Mouse (Mus musculus): Measurements from ENCODE around the gene Olfr1045. TPM values are rescaled to one million over a fixed set of nuclear protein-coding genes. Genes with fewer than 3 reads are reported as not detected.

Gene Olfr1045
- polyA plus RNA-seq, 1 experiment from 2014 or later: not detected

- H3K36me3 ChIP-seq (ENCODE audit: control insufficient read depth, insufficient read depth, low read length): no peaks in the 10 kb centered on the region
- no peak within 1 kb of the TSS for H3K9ac ChIP-seq (replicated peaks; ENCODE audit: low read depth, low read length)
- no peak within 1 kb of the TSS for H3K27ac ChIP-seq (ENCODE audit: low read depth, low read length)
- H3K4me3 ChIP-seq (ENCODE audit: low read depth, low read length): no peak within 1 kb of the TSS
- ATAC-seq (ENCODE audit: low read depth): no peak
- no peaks in the 10 kb centered on the region for H3K9me3 ChIP-seq (ENCODE audit: control insufficient read depth, low read length)
- no peaks in the 10 kb centered on the region for H3K27me3 ChIP-seq (ENCODE audit: control insufficient read depth, insufficient read depth, low read length)
- 95% methylated on average over 2 of the region's 2 CpGs for WGBS
- H3K4me2 ChIP-seq (ENCODE audit: low read depth, low read length): no peak within 1 kb of the TSS
- H3K4me1 ChIP-seq (ENCODE audit: control insufficient read depth, insufficient read depth, low read length): no peaks in the 10 kb centered on the region
These were observed 35.4 kb downstream of the Olfr1045 start, which contains the start of gene Olfr1043 for GRCm38 (mm10) chr2:86167422-86167821. Olfr1043 (minus strand) TSS chr2:86167522.

- Histone ChIP-seq H3K9me3 (ENCODE audit: control insufficient read depth, low read length) (no peaks in the 10 kb centered on the region), H3K27ac (ENCODE audit: low read depth, low read length) (no peak within 1 kb of the TSS), H3K4me3 (ENCODE audit: low read depth, low read length) (no peak within 1 kb of the TSS), H3K4me1 (ENCODE audit: control insufficient read depth, insufficient read depth, low read length) (no peaks in the 10 kb centered on the region), H3K4me2 (ENCODE audit: low read depth, low read length) (no peak within 1 kb of the TSS), H3K27me3 (ENCODE audit: control insufficient read depth, insufficient read depth, low read length) (no peaks in the 10 kb centered on the region), H3K9ac (replicated peaks; ENCODE audit: low read depth, low read length) (no peak within 1 kb of the TSS), H3K36me3 (ENCODE audit: control insufficient read depth, insufficient read depth, low read length) (no peaks in the 10 kb centered on the region)
- no peak for ATAC-seq (ENCODE audit: low read depth)
- 92% methylated on average over 2 of the region's 2 CpGs for WGBS
These were observed 41.1 kb downstream of the Olfr1045 start, which contains the start of gene Olfr1042 for GRCm38 (mm10) chr2:86161738-86162137. Olfr1042 (minus strand) TSS chr2:86161838.

- Histone ChIP-seq H3K4me3 (ENCODE audit: low read depth, low read length) (no peak within 1 kb of the TSS), H3K36me3 (ENCODE audit: control insufficient read depth, insufficient read depth, low read length) (no peaks in the 10 kb centered on the region), H3K4me2 (ENCODE audit: low read depth, low read length) (no peak within 1 kb of the TSS), H3K9me3 (ENCODE audit: control insufficient read depth, low read length) (no peaks in the 10 kb centered on the region), H3K27ac (ENCODE audit: low read depth, low read length) (no peak within 1 kb of the TSS), H3K27me3 (ENCODE audit: control insufficient read depth, insufficient read depth, low read length) (no peaks in the 10 kb centered on the region), H3K4me1 (ENCODE audit: control insufficient read depth, insufficient read depth, low read length) (no peaks in the 10 kb centered on the region), H3K9ac (replicated peaks; ENCODE audit: low read depth, low read length) (no peak within 1 kb of the TSS)
- 72% methylated on average over 1 of the region's 1 CpGs for WGBS
- ATAC-seq (ENCODE audit: low read depth): no peak
These were observed 56.2 kb downstream of the Olfr1045 start, which contains the start of gene Olfr1040 for GRCm38 (mm10) chr2:86146632-86147031. Olfr1040 (minus strand) TSS chr2:86146732.

Other genes starting within 250 kb of the Olfr1045 start
- not detected in 2 replicates for gene Olfr1029, start 229.1 kb downstream of the Olfr1045 start, polyA plus RNA-seq (2014; fragmentation: Nextera tagmentation; extraction: Ambion mirVana)
- gene Olfr1030, start 223.7 kb downstream of the Olfr1045 start, polyA plus RNA-seq (2014; fragmentation: Nextera tagmentation; extraction: Ambion mirVana): not detected in 2 replicates
- not detected in 2 replicates for gene Olfr1031, start 212.7 kb downstream of the Olfr1045 start, polyA plus RNA-seq (2014; fragmentation: Nextera tagmentation; extraction: Ambion mirVana)
- not detected in 2 replicates for gene Olfr1032, start 197.5 kb downstream of the Olfr1045 start, polyA plus RNA-seq (2014; fragmentation: Nextera tagmentation; extraction: Ambion mirVana)
- gene Olfr1033, start 182.4 kb downstream of the Olfr1045 start, polyA plus RNA-seq (2014; fragmentation: Nextera tagmentation; extraction: Ambion mirVana): not detected in 2 replicates
- gene Olfr1034, start 157.1 kb downstream of the Olfr1045 start, polyA plus RNA-seq (2014; fragmentation: Nextera tagmentation; extraction: Ambion mirVana): not detected in 2 replicates
- not detected in 2 replicates for gene Olfr1036, start 129.0 kb downstream of the Olfr1045 start, polyA plus RNA-seq (2014; fragmentation: Nextera tagmentation; extraction: Ambion mirVana)
- gene Olfr1037, start 115.6 kb downstream of the Olfr1045 start, polyA plus RNA-seq (2014; fragmentation: Nextera tagmentation; extraction: Ambion mirVana): not detected in 2 replicates
- not detected in 2 replicates for gene Olfr1039, start 67.1 kb downstream of the Olfr1045 start, polyA plus RNA-seq (2014; fragmentation: Nextera tagmentation; extraction: Ambion mirVana)
- not detected in 2 replicates for gene Olfr1040, start 56.3 kb downstream of the Olfr1045 start, polyA plus RNA-seq (2014; fragmentation: Nextera tagmentation; extraction: Ambion mirVana)
- not detected in 2 replicates for gene Olfr1042, start 41.2 kb downstream of the Olfr1045 start, polyA plus RNA-seq (2014; fragmentation: Nextera tagmentation; extraction: Ambion mirVana)
- gene Olfr1043, start 35.5 kb downstream of the Olfr1045 start, polyA plus RNA-seq (2014; fragmentation: Nextera tagmentation; extraction: Ambion mirVana): not detected in 2 replicates
- gene Olfr1044, start 25.2 kb downstream of the Olfr1045 start, polyA plus RNA-seq (2014; fragmentation: Nextera tagmentation; extraction: Ambion mirVana): not detected in 2 replicates
- gene Olfr52, start 17.3 kb downstream of the Olfr1045 start, polyA plus RNA-seq (2014; fragmentation: Nextera tagmentation; extraction: Ambion mirVana): not detected in 2 replicates
- gene Olfr1046, start 16.3 kb upstream of the Olfr1045 start, polyA plus RNA-seq (2014; fragmentation: Nextera tagmentation; extraction: Ambion mirVana): not detected in 2 replicates
- not detected in 2 replicates for gene Olfr1047, start 28.4 kb upstream of the Olfr1045 start, polyA plus RNA-seq (2014; fragmentation: Nextera tagmentation; extraction: Ambion mirVana)
- not detected in 2 replicates for gene Olfr1048, start 37.3 kb upstream of the Olfr1045 start, polyA plus RNA-seq (2014; fragmentation: Nextera tagmentation; extraction: Ambion mirVana)
- not detected in 2 replicates for gene Olfr1049, start 55.3 kb upstream of the Olfr1045 start, polyA plus RNA-seq (2014; fragmentation: Nextera tagmentation; extraction: Ambion mirVana)
- gene Olfr1051, start 76.1 kb upstream of the Olfr1045 start, polyA plus RNA-seq (2014; fragmentation: Nextera tagmentation; extraction: Ambion mirVana): not detected in 2 replicates
- not detected in 2 replicates for gene Olfr1052, start 89.4 kb upstream of the Olfr1045 start, polyA plus RNA-seq (2014; fragmentation: Nextera tagmentation; extraction: Ambion mirVana)
- gene Olfr1053, start 112.3 kb upstream of the Olfr1045 start, polyA plus RNA-seq (2014; fragmentation: Nextera tagmentation; extraction: Ambion mirVana): not detected in 2 replicates
- gene Olfr1054, start 132.4 kb upstream of the Olfr1045 start, polyA plus RNA-seq (2014; fragmentation: Nextera tagmentation; extraction: Ambion mirVana): not detected in 2 replicates
- not detected in 2 replicates for gene Olfr1055, start 147.3 kb upstream of the Olfr1045 start, polyA plus RNA-seq (2014; fragmentation: Nextera tagmentation; extraction: Ambion mirVana)
- not detected in 2 replicates for gene Olfr1056, start 159.5 kb upstream of the Olfr1045 start, polyA plus RNA-seq (2014; fragmentation: Nextera tagmentation; extraction: Ambion mirVana)
- not detected in 2 replicates for gene Olfr1057, start 175.4 kb upstream of the Olfr1045 start, polyA plus RNA-seq (2014; fragmentation: Nextera tagmentation; extraction: Ambion mirVana)
- not detected in 2 replicates for gene Olfr1058, start 185.6 kb upstream of the Olfr1045 start, polyA plus RNA-seq (2014; fragmentation: Nextera tagmentation; extraction: Ambion mirVana)
- not detected in 2 replicates for gene Olfr1061, start 211.0 kb upstream of the Olfr1045 start, polyA plus RNA-seq (2014; fragmentation: Nextera tagmentation; extraction: Ambion mirVana)
- not detected in 2 replicates for gene Olfr1062, start 223.7 kb upstream of the Olfr1045 start, polyA plus RNA-seq (2014; fragmentation: Nextera tagmentation; extraction: Ambion mirVana)
- gene Olfr1065, start 247.6 kb upstream of the Olfr1045 start, polyA plus RNA-seq (2014; fragmentation: Nextera tagmentation; extraction: Ambion mirVana): not detected in 2 replicates

All from neural tube, embryonic 14.5 days (tissue).